Mouse (Mus musculus) adrenal gland, adult (tissue): ENCODE data around the gene Fbxl20.

Experiments used
- DNase-seq, 2 experiments: peaks; one replicate each; pipeline ENCODE4 v3.0.0; 2022 to 2023; ENCODE audit warnings: low spot score in 1 of 2; ENCODE audit not compliant: inconsistent age in 2 of 2

Fbxl20 gene

DNA sequence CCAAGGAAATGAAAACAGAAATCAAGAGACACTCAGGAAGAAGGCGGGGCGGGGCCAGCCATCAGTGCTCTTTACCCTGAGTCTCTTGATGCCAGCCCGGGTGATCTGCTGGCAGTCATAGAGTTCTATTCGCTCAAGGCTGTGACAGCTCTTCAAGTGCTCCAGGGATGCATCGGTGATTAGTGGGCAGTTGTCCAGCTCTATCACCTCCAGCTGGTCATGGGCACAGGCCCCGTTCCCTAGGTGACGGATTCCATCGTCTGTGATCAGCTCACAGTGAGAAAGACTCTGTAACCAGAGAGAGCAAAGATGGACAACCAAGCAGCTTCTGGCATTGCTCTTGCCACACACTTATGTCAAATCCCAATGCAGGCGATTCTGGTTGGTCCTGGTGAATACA, 59.6 kb downstream of the Fbxl20 start:
- DNase-seq, result peak; percentile 30 to 56

DNA sequence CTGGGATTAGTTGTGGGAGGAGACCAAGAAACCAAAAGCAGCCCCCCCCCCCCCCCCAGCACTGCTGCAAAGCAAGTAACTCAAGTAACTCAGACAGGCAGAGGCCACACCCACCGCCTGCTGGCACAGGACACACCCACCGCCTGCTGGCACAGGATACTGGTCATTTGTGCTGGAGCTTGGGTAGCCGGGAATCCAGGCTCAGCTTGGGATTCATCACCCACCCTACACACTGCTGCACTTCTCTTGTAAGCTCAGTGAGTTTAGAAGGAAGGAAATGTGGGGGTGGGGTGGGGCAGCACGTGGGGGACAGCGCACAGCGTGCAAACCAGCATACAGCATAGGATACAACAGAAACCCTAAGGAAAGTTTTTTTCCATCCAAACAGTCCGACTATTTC, 62.0 kb downstream of the Fbxl20 start:
- DNase-seq, result peak; percentile 56 to 66

DNA sequence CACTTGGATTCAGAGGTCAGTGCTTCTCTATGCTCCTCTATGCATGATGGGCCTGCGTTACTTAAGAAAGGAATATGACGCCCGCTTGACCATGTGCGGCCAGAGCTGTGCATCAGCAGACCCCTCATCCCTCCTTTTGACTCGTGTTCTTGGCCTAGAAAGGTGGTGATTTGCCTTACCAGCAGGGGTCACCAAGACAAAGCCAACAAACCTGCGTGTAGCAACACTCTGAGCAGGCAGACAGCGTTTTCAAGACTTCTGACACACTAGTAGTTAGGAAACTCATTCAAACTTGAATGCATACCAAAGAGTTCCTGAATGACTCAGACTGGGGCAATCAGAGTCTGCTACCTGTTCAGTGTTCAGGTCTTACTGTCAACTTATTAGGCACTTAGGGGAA, 63.6 kb downstream of the Fbxl20 start:
- DNase-seq, result no peak

DNA sequence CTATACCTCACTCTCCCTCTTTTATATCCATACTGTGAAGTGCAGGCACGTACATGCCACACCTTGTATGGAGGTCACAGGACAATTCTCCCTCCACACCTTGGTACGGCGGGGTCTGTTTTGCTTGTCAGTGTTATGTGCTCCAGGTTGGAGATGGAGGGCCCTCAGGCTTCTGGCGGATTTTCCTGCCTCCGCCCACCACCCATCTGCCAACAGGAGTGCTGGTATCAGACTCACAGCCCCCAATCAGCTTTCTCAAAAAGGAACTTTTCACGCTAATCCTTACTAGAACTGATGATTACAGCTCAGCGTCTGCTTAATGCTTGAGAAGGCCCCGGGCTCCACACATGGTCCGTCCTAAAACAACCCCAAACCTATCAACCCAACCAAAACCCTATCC, 64.1 kb downstream of the Fbxl20 start:
- no peak for DNase-seq

DNA sequence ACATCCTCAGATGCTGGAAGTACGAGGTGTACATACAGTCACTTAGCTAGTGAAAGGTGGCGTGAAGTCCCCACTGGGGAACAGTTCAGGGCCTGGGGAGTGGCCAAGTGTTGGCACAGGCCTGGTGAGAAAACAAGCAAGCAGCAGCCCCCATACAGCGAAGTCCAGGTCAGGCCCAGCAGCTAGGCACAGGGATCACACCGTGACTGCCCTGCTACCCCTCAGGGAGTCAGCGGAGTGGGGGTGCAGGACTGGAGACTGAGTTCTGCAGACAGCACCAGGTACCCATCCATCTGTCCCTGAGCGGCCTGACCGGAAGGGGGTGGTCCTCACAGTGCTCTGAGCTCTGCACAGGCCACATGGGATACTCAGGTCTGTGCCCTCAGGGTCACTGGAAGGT, 67.5 kb downstream of the Fbxl20 start:
- no peak for DNase-seq

DNA sequence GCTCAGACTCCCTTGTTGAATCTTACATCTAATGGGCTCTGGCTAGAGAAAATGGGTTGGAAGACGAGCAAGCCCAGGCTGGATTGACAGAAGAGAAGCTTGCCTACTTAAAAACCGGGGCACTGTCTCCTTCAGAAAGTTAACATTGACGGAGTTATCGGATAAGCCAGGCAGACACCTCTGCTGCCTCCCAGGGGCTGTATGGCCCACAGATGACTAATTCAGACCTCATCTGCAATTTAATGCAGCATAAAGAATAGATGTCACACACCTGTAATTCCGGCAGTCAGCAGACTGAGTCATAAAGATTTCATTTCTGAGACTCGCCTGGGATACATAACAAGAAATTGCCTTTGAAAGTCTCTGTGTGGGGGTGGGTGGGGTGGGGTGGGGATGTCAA, 69.8 kb downstream of the Fbxl20 start:
- no peak for DNase-seq

DNA sequence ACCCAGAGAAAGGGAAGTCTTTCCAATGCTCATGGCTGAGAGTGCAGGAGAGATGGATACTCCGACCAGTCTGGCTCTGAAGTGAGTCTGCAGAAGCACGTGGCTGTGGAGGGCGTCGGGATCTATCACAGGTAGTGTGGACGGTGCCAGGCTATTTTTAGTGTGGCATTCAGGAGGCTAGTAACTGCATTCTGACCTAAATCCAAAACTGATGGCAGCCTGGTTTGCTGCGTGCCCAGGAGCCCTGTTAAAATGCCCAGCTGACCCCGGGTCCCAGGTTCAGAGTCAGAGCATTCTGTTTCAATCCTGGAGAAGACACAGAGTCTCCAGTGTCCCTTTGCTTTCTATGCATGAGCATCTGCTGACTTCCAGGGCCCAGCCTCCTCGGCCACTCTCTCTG, 73.1 kb downstream of the Fbxl20 start:
- DNase-seq, result no peak

DNA sequence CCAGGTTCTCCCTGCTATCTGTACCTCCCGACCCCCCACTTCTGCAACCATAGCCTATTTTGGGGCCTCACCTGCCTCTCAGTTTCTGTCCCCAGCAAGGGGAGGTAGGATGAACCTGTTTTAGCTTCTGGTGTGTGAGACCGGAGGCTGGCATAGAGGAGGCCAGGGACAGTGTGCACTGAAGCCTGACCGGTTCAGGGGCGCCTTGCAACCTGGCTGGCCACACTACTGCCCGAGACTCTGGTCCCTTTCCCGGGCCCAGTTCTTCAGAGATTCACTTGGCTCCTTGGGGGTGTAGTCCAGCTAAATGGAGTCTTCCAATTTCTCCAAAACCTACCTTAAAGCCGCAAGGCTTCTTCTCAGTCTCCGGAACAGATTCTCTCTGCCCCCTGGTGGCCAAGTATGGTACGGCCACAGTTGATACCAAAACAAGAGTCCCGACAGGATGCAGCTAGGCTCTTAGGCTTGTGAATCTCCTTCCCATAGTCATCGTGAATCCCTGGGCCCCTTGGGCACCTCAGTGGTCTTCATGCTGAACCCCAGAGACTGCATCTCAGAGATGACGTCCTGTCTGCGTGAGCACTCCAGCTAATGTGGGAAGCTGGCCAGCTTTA, 74.9 kb downstream of the Fbxl20 start:
- peak; percentile 87 to 96 for DNase-seq

DNA sequence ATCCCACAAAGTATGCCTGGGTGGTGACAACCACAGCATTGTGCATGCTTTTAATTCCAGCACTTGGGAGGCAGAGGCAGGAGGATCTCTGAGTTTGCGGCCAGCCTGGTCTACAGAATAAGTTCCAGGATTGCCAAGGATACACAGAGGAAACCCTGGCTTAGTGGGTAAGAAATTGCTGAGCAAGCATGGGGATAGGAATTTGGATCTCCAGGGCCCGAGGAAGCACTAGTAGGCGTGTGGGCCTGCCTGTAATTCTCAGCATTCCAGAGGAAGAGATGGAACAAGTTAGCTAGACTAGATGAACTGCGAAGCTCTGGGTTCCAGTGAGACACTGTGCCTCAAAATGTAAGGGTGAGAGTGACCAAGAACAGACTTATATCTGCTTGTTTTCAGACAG, 76.8 kb downstream of the Fbxl20 start:
- no peak for DNase-seq

DNA sequence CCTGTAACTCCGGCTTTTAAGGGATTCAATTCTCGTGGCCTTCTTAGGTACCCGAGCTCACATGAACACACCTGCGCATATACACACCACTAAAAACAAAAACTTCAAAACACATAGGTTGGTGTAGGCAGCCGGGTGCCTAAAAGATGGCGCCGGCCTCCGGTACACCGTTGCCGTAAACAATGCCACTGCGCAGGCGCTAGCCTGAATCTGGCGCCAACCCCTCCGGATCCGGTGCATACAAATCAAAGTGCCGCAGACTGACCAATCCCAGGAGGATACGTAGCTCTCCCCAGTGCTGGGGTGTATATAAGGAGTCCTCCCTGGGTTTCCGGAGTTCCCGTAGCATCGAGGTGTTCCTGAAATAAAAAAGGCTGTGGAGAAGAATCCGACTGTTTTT, 82.9 kb downstream of the Fbxl20 start:
- DNase-seq, result no peak

DNA sequence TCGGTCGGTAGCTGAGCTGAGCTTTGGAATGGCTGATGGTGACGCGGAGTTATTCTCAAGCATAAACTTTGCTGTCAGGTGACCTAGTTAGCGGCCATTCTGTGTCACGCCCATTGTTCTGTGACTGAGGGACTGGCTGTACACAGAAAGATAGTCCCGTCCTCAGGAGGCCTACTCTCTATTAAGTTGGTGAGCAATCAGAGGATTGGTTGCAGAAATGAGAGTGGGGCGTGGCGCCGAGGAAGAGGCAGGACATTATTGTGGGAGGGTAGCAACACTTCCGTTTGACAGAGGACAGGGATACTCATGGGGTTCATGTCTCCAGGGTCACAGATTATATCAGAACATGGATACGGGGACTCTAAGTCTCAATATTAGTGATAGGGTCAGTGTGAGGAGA, 84.0 kb downstream of the Fbxl20 start:
- no peak for DNase-seq

DNA sequence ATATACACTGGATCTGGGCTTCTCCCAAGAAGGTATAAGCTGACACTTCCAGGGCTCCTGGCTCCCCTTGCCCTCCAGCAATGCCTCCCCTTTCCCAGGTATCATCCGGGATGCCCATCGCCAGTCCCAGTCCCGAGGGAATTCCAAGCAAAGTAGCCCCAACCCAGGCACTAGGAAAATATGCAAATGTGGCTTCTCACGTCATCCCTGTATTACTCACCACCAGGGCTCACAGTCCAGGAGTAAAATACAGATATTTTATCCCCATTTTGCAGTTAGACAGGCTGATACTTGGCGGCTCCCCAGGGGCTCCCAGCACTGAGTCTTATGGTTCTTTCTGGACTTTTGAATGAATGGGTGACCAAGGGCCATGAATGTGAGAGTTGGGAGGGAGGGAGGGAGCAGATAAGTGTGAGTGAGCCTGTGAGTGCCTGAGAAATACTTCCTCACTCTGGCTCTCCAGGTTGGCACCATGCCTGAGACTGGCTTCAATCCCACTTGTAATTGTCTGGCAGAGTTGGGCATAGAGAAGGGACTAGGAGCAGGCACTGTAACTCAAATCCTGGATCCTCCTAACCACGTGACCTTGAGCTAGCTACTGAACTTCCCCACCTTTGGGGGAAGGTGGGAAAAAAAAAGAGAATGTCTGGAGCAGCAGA, 88.2 kb downstream of the Fbxl20 start:
- peak; percentile 60 to 86 for DNase-seq

DNA sequence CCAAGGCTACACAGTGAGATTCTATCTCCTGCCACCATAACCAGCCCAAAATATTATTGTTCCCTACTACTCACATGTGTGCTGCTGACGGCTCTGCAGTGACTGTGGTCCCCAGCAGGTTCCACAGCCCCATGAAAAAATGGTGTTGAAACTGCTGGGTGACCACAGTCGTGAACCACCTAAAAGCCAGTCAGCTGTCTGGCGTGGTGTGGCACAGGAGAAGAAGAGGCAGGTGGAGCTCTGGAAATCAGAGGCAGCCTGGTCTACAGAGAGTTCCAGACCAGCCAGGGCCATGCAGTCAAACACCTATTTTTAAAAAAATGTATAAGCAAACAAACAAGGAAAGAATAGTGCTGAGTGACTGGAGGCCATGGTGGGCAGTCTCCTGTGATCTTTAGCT, 88.8 kb downstream of the Fbxl20 start:
- DNase-seq, result peak in 1 of 2 experiments; percentile 48

DNA sequence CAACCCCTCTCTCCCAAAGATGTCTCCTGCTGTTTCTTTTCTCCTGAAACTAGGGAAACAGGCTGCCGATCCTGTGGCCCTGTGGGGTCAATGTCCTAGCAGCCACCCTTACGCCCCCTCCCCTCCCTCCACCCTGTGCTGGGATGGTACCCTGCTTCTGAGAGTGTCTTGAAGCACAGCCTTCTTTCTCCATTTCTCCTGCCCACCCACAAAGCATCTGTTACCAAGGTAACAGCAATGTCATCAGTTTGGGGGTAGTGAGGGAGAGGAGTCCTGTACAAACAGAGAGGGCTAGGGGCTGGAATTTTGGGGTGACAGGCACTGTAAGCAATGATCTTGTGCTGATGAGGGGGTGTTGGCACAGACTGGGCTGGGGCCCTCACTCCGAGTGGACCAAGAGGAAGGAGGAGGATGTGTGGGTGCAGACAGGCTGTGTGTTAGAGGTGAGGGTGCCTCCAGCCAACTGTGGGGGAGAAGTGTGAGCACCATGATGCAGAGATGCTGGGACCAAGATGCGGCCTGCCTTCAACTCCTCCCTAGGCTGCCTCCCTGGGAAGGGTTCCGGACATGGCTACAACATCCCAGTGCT, 90.0 kb downstream of the Fbxl20 start:
- DNase-seq, result no peak

DNA sequence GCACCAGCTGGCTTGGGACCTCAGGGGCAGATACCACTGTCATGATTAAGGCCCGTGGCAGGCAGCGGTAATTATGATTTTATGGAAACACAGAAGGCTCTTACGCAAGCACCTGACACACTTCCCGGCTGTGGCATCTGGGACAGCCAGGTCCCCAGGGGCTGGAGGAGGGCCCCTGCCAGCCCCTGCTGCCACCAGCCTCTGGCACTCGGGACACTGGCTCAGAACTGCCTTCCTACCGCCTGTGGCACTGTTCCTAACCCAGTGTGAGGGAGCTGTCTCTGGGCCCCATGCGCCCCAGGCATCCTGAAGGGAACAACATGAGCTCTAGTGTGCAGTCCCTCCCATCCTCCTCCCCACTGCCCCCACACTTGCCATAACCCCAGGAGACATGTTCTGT, 90.5 kb downstream of the Fbxl20 start:
- peak; percentile 54 to 70 for DNase-seq

DNA sequence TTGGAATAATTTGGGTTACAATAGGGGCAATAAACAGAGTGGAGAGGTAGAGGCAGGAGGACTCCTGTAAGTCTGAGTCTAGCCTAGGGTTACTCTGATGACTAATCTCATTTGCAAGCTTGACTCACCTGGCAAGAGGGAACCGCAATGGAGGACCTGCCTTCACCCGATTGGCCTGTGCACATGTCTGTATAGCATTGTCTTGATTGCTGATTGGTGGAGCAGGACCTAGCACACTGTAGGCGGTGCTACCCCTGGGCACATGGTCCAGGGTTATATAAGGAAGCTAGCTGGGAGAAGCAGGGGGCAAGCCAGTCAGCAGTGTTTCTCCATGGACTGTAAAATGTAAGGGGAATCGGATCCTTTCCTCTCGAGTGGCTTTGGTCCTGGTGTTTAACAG, 92.2 kb downstream of the Fbxl20 start:
- peak; percentile 54 to 66 for DNase-seq

DNA sequence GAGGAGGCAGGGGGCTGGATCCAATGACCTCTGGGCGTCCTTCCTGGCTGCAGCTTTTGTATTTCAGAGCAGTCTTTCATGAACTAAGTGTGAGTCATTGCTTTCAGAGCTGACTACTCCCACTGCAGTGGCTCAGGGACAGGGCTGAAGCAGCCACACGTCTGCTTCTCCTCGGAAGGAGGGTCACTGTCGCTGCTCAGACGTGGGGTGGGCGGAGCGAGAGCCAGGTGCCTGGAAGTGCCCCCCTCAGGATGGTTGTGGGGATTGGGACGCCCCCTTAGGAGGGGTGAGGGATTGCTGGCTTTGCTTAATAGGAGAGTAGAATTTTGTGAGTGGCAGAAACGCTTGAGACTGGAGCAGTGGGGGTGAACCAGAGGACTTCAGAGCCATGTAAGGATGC, 92.7 kb downstream of the Fbxl20 start:
- peak; percentile 63 to 82 for DNase-seq

DNA sequence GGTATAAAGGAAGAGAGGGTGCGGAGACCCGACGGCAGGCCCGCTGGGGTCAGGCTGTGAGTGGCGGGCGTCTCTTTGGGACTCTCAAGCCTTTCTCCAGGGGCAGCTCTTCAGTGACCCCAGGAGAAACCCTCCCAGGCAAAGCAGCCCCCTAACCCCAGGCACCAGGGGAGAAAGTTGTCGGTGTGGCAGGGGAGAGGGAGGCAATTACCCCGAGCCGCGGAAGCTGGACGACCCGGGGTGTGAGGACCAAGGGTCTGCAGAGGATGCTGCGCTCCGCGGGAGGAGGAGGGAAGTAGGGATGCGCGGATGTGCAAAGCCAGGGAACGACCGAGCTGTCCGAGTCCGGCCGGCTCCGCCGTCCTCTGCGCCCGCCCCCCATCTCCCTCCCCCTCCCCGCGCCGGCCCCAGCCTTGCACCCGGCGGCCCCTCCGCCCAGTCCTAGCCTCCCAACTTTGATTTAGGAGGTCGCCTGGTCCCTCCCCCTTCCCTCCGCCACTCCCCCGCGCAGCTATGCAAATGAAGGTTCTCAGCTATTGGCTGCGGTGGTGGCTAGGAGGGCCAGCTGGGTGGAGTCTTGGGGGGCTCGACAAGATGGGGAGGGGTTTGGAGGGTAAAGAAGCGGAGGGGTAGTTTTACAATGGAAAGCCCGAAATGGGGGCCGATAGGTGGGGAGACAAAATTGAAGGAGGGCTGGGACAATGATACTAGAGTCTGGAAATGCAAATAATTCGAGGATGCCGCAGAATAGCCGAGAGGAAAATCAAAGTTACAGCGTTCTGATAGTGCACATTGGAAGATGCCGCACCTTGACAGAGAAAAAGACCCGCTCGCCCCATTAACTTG, 97.0 kb downstream of the Fbxl20 start, which contains the start of gene Stac2:
Stac2 (minus strand) TSS at position 474 of the 846 bp plus-strand sequence.
- DNase-seq, result peak; percentile 88

DNA sequence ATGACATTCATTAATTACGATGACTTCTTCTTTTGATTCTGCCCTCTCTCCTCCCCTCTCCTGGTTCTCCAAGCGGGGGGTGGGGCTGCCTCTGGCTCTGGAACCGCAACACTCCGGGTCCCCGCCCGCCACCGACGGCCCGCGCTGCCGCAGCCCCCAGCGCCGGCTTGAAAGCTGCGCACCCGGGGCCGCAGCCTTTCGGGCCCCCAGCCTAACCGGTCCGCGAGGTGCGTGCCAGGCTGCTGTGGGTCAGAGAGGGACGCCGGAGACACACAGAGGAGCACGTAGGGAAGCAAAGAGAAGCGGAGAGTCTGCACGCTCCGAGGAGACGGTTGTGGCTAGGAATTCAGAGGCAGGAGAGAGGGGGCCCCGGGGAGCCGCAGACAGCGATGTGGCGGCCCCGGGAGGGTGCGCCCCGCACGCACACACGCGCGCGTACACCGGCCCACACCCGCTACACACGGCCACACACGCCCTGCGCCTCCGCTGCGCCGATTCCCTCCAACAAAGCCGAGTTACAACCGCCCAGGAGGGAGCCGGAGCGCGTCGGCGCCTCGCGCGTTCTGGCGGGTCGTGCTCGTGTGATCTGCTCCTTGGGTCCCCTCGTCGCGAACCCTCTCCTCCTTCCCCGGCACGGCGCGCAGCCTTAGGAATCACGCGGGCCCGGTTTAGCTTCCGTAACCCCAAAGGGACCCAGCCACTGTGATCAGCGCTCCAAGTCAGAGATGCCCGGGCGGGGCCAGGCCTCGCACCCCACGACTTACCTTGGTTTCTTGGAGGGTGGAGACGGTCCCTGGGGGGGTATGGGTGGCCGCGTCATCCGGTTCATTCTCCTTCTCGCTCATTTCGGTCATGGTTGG, 97.8 kb downstream of the Fbxl20 start:
- DNase-seq, result peak in 1 of 2 experiments; percentile 69

DNA sequence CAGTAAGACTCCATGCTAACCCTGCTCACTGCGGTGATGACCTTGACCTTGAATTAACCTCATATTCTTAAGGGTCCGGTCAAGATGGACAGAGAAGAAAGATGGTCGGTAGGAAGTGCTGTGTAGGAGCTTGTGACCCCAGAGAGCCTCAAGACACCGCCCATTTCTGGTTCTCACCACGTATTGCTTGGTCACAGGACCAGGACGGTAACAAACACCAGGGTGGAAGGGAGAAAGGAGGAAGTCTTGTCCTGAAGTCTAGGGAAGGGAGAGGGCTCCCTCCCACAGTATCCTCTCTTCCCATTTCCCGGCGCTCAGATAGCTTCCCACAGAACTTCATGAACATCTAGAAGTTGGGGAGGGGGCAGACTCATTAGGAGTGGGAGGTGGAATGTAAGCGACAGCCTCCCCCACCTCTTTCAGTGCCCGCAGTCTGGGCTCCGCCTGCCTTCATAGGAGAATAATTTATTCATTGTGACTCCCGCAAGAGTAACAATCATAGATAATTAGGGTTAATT, 98.5 kb downstream of the Fbxl20 start:
- no peak for DNase-seq

DNA sequence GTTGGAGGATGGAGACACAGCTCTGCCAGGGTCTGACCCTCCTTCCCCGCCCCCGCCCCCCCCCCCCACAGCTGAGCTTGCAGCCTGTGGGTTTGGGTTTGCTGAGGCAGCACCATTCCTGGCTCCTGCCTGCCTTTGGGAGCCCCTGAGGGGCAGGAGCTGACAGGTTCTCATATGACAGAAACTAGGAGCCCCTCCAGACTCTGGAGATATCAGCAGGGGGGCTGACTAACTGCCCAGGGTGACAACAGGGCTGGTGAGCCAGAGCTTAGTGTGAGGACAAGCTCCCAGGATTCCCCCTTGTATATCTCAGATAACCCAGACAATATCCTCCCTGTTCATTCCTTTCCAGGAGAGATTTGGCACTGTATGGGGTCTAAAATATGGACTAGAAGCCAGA, 99.3 kb downstream of the Fbxl20 start:
- DNase-seq, result no peak
